Mouse (Mus musculus): ENCODE measurements around the gene Lix1l.

Lix1l gene

DNA sequence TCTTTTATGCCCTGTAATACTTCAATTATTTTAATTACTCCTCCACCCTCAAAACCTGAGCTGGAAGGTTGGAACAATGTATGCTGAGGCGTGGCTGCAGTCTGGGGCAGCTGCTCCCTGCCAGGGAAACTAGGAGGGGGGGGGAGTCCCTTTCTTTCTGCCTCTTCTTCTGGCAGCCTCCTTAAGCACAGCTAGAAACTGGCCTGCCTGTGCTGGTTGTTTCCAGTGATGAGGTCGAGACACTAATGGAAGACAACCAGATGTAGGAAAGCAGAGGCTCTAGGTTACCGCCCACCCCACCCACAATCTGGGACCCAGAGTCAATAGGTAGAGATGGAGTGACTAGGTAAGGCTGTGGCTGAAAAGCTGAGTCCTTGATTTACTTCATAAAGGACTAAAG lies 74.7 kb downstream of the Lix1l start:
- DNase-seq (ENCODE audit: low spot score) = no peak

All from left cerebral cortex, adult 11 months (tissue).